Mouse (Mus musculus) spleen, adult 2 months (tissue): ENCODE measurements around the gene Ttc6.

Experiments used
- CTCF ChIP-seq: fragments of 200-500 bp; IDR thresholded peaks from 2 replicates; pipeline ENCODE4 v1.5.1; 2011; ENCODE audit warnings: mild to moderate bottlenecking, inconsistent platforms; ENCODE audit not compliant: insufficient read depth, insufficient read length, insufficient replicate concordance; ENCODE audit errors: extremely low read depth
- POLR2A ChIP-seq: fragments of 200-500 bp; IDR thresholded peaks from 2 replicates; pipeline ENCODE4 v1.6.1; 2011; ENCODE audit warnings: low read depth, low read length, inconsistent platforms

- TF ChIP-seq POLR2A (no peak), CTCF (no peak)
These were observed 12.2 kb downstream of the Ttc6 start for GRCm38 (mm10) chr12:57575931-57576628.
